In the genomic region with DNA sequence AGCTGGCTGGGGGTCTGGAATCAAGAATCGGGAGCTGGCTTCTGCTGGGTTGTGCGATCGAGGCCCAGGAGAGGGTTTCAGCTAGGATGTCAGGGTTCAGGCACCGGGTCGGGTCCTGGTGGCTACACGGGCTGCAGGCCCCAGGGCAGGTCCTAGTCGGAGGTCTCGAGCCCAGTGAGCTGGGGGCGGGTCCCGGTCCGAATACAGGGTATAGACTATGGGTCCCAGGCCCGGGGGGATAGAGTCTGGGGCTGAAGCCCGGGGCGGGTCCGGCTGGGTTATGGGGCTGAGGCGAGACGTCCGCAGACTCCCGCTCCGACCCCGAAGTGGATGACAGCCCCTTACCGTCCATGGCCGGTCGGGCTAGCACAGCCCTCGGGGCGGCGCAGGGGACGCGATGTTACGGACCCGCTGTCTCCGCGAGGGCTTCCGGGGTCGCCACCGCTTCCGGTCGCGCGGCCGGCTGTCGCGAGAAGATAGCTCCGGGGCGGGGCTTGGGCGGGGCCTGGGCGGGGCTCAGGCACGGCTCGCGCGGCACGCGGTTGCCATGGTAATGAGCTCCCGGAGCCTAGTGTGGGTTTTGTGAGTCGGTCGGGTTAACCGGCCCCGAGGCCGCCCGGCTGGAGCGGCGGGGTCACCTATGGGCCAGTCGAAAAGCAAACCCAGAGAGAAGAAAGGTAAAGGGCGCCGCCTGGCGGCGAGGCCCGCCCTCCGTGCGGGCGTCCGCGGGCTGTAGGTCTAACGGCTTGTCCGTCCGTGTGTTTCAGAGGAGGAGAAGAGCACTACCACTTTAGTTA, we compare ENCODE assay signal across 8 mouse cellular contexts. TPM values are rescaled to one million over a fixed set of nuclear protein-coding genes. Genes with fewer than 3 reads are reported as not detected.
A peak's percentile ranks its signal among the peaks of the same experiment; 100 is the strongest.
DNase-seq lines count a peak whose midpoint lies in the region; ATAC-seq and TF ChIP-seq lines count a peak whose summit lies in the region.

A gene (minus strand): TSS at position 443 of the 797 bp plus-strand sequence.
A gene (plus strand): TSS at position 512 of the 797 bp plus-strand sequence.

- peak; percentile 87 for ATAC-seq in heart, embryonic 14.5 days (ENCODE audit: insufficient number of reproducible peaks, insufficient read depth, low FRiP score, low read depth)
- ATAC-seq in liver, embryonic 15.5 days (ENCODE audit: insufficient read depth) = peak; percentile 91
- ATAC-seq in neural tube, embryonic 11.5 days (ENCODE audit: insufficient read depth, low FRiP score, low TSS enrichment) = peak; percentile 97
- ATAC-seq in stomach, embryonic 16.5 days (ENCODE audit: insufficient read depth, low FRiP score) = peak; percentile 95

- dilution Hi-C loops in CH12.LX (cut with MboI; ENCODE audit: extremely low pct_ligation_motif_present, extremely low pct_unique_long_range_greater_than_20kb, low sequenced_read_pairs) = no loop called here

- peak; percentile 88 for TF ChIP-seq POLR2A in CH12.LX (IDR thresholded peaks at IDR 0.05; ENCODE audit: low read depth, low read length)

- peak within 1 kb of the TSS; percentile 87 for H3K4me2 ChIP-seq in CH12.LX (ENCODE audit: insufficient read depth, low read depth, poor library complexity, severe bottlenecking)
- H3K4me2 ChIP-seq in heart, embryonic 14.5 days (ENCODE audit: low read length) = peak within 1 kb of the TSS; percentile 65
- H3K4me2 ChIP-seq in liver, embryonic 15.5 days = peak within 1 kb of the TSS; percentile 91
- peak within 1 kb of the TSS; percentile 86 for H3K4me2 ChIP-seq in neural tube, embryonic 11.5 days (ENCODE audit: low read depth)
- peak within 1 kb of the TSS; percentile 92 for H3K4me2 ChIP-seq in stomach, embryonic 16.5 days (ENCODE audit: low read depth, low read length)

- peak; percentile 32 to 78; a peak in 3 of 4 replicates for TF ChIP-seq CTCF in CH12.LX (conservative IDR thresholded peaks at IDR 0.05 in 1 of 2, IDR thresholded peaks at IDR 0.05 in 1 of 2; ENCODE audit: low read depth in 2 of 2, low read length in 2 of 2)

- no peak within 1 kb of the TSS for H3K27ac ChIP-seq in CH12.LX (ENCODE audit: insufficient read depth, low read depth)
- H3K27ac ChIP-seq in heart, embryonic 14.5 days (replicated peaks in 1 of 2; ENCODE audit: control insufficient read depth in 1 of 2, insufficient read depth in 1 of 2, low read depth in 2 of 2, low read length in 2 of 2) = peak within 1 kb of the TSS; percentile 6 to 41; a peak in 3 of 4 replicates
- H3K27ac ChIP-seq in liver, embryonic 15.5 days (replicated peaks) = peak within 1 kb of the TSS; percentile 78
- H3K27ac ChIP-seq in neural tube, embryonic 11.5 days (ENCODE audit: low read depth, low read length) = peak within 1 kb of the TSS; percentile 67
- peak within 1 kb of the TSS; percentile 66 for H3K27ac ChIP-seq in stomach, embryonic 16.5 days (ENCODE audit: low read length)

- DNase-seq in CH12.LX (ENCODE audit: extremely low read depth) = peak; percentile 87
- DNase-seq in c-Kit-negative CD71-positive TER-119-positive erythroid progenitor cells, embryonic 14.5 days (ENCODE audit: low read depth, low spot score) = peak; percentile 86
- DNase-seq in fibroblast of lung, adult 2 months (ENCODE audit: low read depth) = peak; percentile 79
- peak; percentile 97 for DNase-seq in kidney, postnatal 10 days
- peak; percentile 97 for DNase-seq in neural tube, embryonic 11.5 days (ENCODE audit: low spot score)

- H3K9me3 ChIP-seq in CH12.LX (replicated peaks; ENCODE audit: low read length) = no peaks in the 10 kb centered on the region
- no peaks in the 10 kb centered on the region for H3K9me3 ChIP-seq in heart, embryonic 14.5 days (ENCODE audit: control insufficient read depth, low read length)
- no peaks in the 10 kb centered on the region for H3K9me3 ChIP-seq in liver, embryonic 15.5 days (replicated peaks)
- H3K9me3 ChIP-seq in neural tube, embryonic 11.5 days (ENCODE audit: control insufficient read depth, low read length) = no peaks in the 10 kb centered on the region
- no peaks in the 10 kb centered on the region for H3K9me3 ChIP-seq in stomach, embryonic 16.5 days (replicated peaks; ENCODE audit: control insufficient read depth, low read length)

- H3K36me3 ChIP-seq in CH12.LX (replicated peaks in 1 of 2; ENCODE audit: control insufficient read depth in 1 of 2, insufficient read depth in 1 of 2, low read length in 1 of 2) = peaks cover 30 to 35% of the 10 kb centered on the region in 2 experiments
- peaks cover 31% of the 10 kb centered on the region for H3K36me3 ChIP-seq in heart, embryonic 14.5 days (ENCODE audit: control insufficient read depth, insufficient read depth, low read length)
- H3K36me3 ChIP-seq in liver, embryonic 15.5 days (replicated peaks) = peaks cover 28% of the 10 kb centered on the region
- H3K36me3 ChIP-seq in neural tube, embryonic 11.5 days (ENCODE audit: control insufficient read depth, insufficient read depth, low read length) = 0 out of 2 replicates have a peak, but pooled peaks cover 5% of the 10 kb centered on the region
- H3K36me3 ChIP-seq in stomach, embryonic 16.5 days (ENCODE audit: control insufficient read depth, insufficient read depth, low read length) = 0 out of 2 replicates have a peak, but pooled peaks cover 5% of the 10 kb centered on the region

- peaks cover 5% of the 10 kb centered on the region for H3K27me3 ChIP-seq in CH12.LX (replicated peaks)
- no peaks in the 10 kb centered on the region for H3K27me3 ChIP-seq in heart, embryonic 14.5 days (ENCODE audit: control insufficient read depth, insufficient read depth, low read length)
- peaks cover 8% of the 10 kb centered on the region; the same call in 1 of the 2 replicates for H3K27me3 ChIP-seq in liver, embryonic 15.5 days
- no peaks in the 10 kb centered on the region for H3K27me3 ChIP-seq in neural tube, embryonic 11.5 days (ENCODE audit: control insufficient read depth, insufficient read depth, low read length)
- H3K27me3 ChIP-seq in stomach, embryonic 16.5 days (ENCODE audit: control insufficient read depth, insufficient read depth, low read length) = no peaks in the 10 kb centered on the region

- no peak for TF ChIP-seq EP300 in CH12.LX (IDR thresholded peaks at IDR 0.05; ENCODE audit: low read length)

- peaks cover 0 to 17% of the 10 kb centered on the region in 2 experiments; a peak in 2 of 4 replicates for H3K4me1 ChIP-seq in CH12.LX (ENCODE audit: control insufficient read depth in 1 of 2, insufficient read depth in 2 of 2)
- H3K4me1 ChIP-seq in heart, embryonic 14.5 days (ENCODE audit: control insufficient read depth in 2 of 2, insufficient read depth in 2 of 2, low read length in 2 of 2) = peaks cover 13 to 19% of the 10 kb centered on the region in 2 experiments
- H3K4me1 ChIP-seq in liver, embryonic 15.5 days (replicated peaks) = peaks cover 29% of the 10 kb centered on the region
- H3K4me1 ChIP-seq in neural tube, embryonic 11.5 days (ENCODE audit: control insufficient read depth, insufficient read depth, low read length) = peaks cover 10% of the 10 kb centered on the region
- H3K4me1 ChIP-seq in stomach, embryonic 16.5 days (ENCODE audit: control insufficient read depth, insufficient read depth, low read length) = peaks cover 10% of the 10 kb centered on the region

- peak within 1 kb of the TSS; percentile 99 for H3K9ac ChIP-seq in CH12.LX (ENCODE audit: insufficient read depth, low read depth)
- H3K9ac ChIP-seq in heart, embryonic 14.5 days (ENCODE audit: low read length) = peak within 1 kb of the TSS; percentile 96
- peak within 1 kb of the TSS; percentile 90 for H3K9ac ChIP-seq in liver, embryonic 15.5 days
- H3K9ac ChIP-seq in neural tube, embryonic 11.5 days (ENCODE audit: low read length) = peak within 1 kb of the TSS; percentile 94
- H3K9ac ChIP-seq in stomach, embryonic 16.5 days (ENCODE audit: low read length) = peak within 1 kb of the TSS; percentile 97

- WGBS in heart, embryonic 14.5 days = under 1% methylated on average over 72 of the region's 76 CpGs
- WGBS in liver, embryonic 15.5 days (ENCODE audit: insufficient replicate concordance) = 1% methylated on average over 74 of the region's 76 CpGs
- 1% methylated on average over 62 of the region's 76 CpGs for WGBS in neural tube, embryonic 11.5 days
- WGBS in stomach, embryonic 16.5 days = under 1% methylated on average over 76 of the region's 76 CpGs

- in situ Hi-C loops in CH12.LX (cut with MboI; ENCODE audit: low pct_ligation_motif_present, low pct_unique_long_range_greater_than_20kb, low sequenced_read_pairs) = no loop called here

- H3K79me2 ChIP-seq in CH12.LX (replicated peaks; ENCODE audit: control insufficient read depth, extremely low read depth, insufficient read depth, poor library complexity, severe bottlenecking) = peaks cover 16% of the 10 kb centered on the region

- TF ChIP-seq RAD21 in CH12.LX (IDR thresholded peaks at IDR 0.05; ENCODE audit: low read depth, low read length) = peak; percentile 44

- H3K4me3 ChIP-seq in CH12.LX (replicated peaks in 1 of 3; ENCODE audit: low read depth in 2 of 3, low read length in 2 of 3, poor library complexity in 1 of 3) = peak within 1 kb of the TSS; percentile 87 to 99 (median 96)
- peak within 1 kb of the TSS; percentile 82 to 91 for H3K4me3 ChIP-seq in heart, embryonic 14.5 days (ENCODE audit: control insufficient read depth in 1 of 2, insufficient read depth in 1 of 2, low read depth in 1 of 2, low read length in 2 of 2)
- H3K4me3 ChIP-seq in liver, embryonic 15.5 days (replicated peaks) = peak within 1 kb of the TSS; percentile 81
- H3K4me3 ChIP-seq in neural tube, embryonic 11.5 days (ENCODE audit: low read depth, low read length) = peak within 1 kb of the TSS; percentile 94
- peak within 1 kb of the TSS; percentile 93 for H3K4me3 ChIP-seq in stomach, embryonic 16.5 days (replicated peaks; ENCODE audit: low read length)

TF ChIP-seq in CH12.LX, 34 proteins besides CTCF, POLR2A, EP300 and RAD21 (continues in another document):
- peak; percentile 58; the same call in 1 of the 2 replicates for TF ChIP-seq MEF2A (IDR thresholded peaks at IDR 0.05; ENCODE audit: borderline replicate concordance, low read depth, low read length)

RNA-seq across cellular contexts. Expression of the first gene that starts in this region (rescaled TPM):
- total RNA-seq in CH12.LX (2012; rRNA removed) = 69.5 and 103 TPM in 2 replicates
- total RNA-seq in CH12.LX (2014; rRNA removed) = 80.8 and 83.2 TPM in 2 replicates
- polyA plus RNA-seq in CH12.LX (2012; ENCODE audit: insufficient read length, low read depth) = 67.0 and 67.5 TPM in 2 replicates
- polyA plus RNA-seq in heart, embryonic 14.5 days (2014; fragmentation: Nextera tagmentation; extraction: Ambion mirVana) = 71.2 and 77.7 TPM in 2 replicates
- polyA plus RNA-seq in liver, embryonic 15.5 days (2015; fragmentation: Nextera tagmentation; extraction: Ambion mirVana) = 59.5 and 63.8 TPM in 2 replicates
- 104 and 110 TPM in 2 replicates for polyA plus RNA-seq in neural tube, embryonic 11.5 days (2014; fragmentation: Nextera tagmentation; extraction: Ambion mirVana)
- 146 and 165 TPM in 2 replicates for polyA plus RNA-seq in stomach, embryonic 16.5 days (2015; fragmentation: Nextera tagmentation; extraction: Ambion mirVana)

RNA-seq across cellular contexts. Expression of the second gene that starts in this region (rescaled TPM):
- total RNA-seq in CH12.LX (2012; rRNA removed) = 0.38 and 0.46 TPM in 2 replicates
- total RNA-seq in CH12.LX (2014; rRNA removed) = 0.35 and 0.36 TPM in 2 replicates
- 0.41 and 0.44 TPM in 2 replicates for polyA plus RNA-seq in CH12.LX (2012; ENCODE audit: insufficient read length, low read depth)
- 3.7 TPM in 2 replicates for polyA plus RNA-seq in heart, embryonic 14.5 days (2014; fragmentation: Nextera tagmentation; extraction: Ambion mirVana)
- polyA plus RNA-seq in liver, embryonic 15.5 days (2015; fragmentation: Nextera tagmentation; extraction: Ambion mirVana) = 0.18 and 0.37 TPM in 2 replicates
- 6.0 and 9.5 TPM in 2 replicates for polyA plus RNA-seq in neural tube, embryonic 11.5 days (2014; fragmentation: Nextera tagmentation; extraction: Ambion mirVana)
- 3.3 and 3.5 TPM in 2 replicates for polyA plus RNA-seq in stomach, embryonic 16.5 days (2015; fragmentation: Nextera tagmentation; extraction: Ambion mirVana)
